Mouse (Mus musculus) MEL (cell line): ENCODE results near the gene Fgf11. TPM values are rescaled to one million over a fixed set of nuclear protein-coding genes. Genes with fewer than 3 reads are reported as not detected.

ENCODE experiments used
- DNase-seq: peaks from one replicate; pipeline ENCODE4 v3.0.0; 2011; ENCODE audit warnings: low read depth, low spot score
- H3K27ac ChIP-seq: 2 replicates; pipeline ENCODE4 v1.5.1; 2012; ENCODE audit warnings: low read depth, mild to moderate bottlenecking, control low read depth, low read length, moderate library complexity; ENCODE audit not compliant: control insufficient read depth
- H3K27me3 ChIP-seq, 2 experiments: fragments of 150-350 bp in 1 of 2; sonication (generic) in 1 of 2; 2 replicates each; pipeline ENCODE4 v1.6.1; 2012; ENCODE audit warnings: low read length in 2 of 2, mild to moderate bottlenecking in 2 of 2, improper control_type of control experiment in 1 of 2, moderate library complexity in 1 of 2; ENCODE audit not compliant: insufficient read depth in 2 of 2, control insufficient read depth in 1 of 2
- H3K36me3 ChIP-seq, 2 experiments: 2 replicates each; pipeline ENCODE4 v1.6.1; 2012 to 2014; ENCODE audit warnings: low read length in 2 of 2, improper control_type of control experiment in 1 of 2, inconsistent platforms in 1 of 2, mild to moderate bottlenecking in 1 of 2; ENCODE audit not compliant: insufficient read depth in 2 of 2, control insufficient read depth in 1 of 2
- H3K4me1 ChIP-seq, 2 experiments: fragments of 150-350 bp in 1 of 2; sonication (generic) in 1 of 2; 2 replicates each; pipeline ENCODE4 v1.6.1; 2012; ENCODE audit warnings: low read length in 2 of 2, improper control_type of control experiment in 1 of 2, mild to moderate bottlenecking in 1 of 2; ENCODE audit not compliant: insufficient read depth in 2 of 2, control insufficient read depth in 1 of 2
- H3K4me3 ChIP-seq, 2 experiments: fragments of 150-350 bp in 1 of 2; sonication (generic) in 1 of 2; 2 replicates each; pipeline ENCODE4 v1.5.1; 2012; ENCODE audit warnings: low read depth in 2 of 2, low read length in 2 of 2, mild to moderate bottlenecking in 2 of 2, moderate library complexity in 2 of 2, control low read depth in 1 of 2, improper control_type of control experiment in 1 of 2; ENCODE audit not compliant: control insufficient read depth in 1 of 2, insufficient read depth in 1 of 2
- H3K79me2 ChIP-seq: 2 replicates; pipeline ENCODE4 v1.6.1; 2012; ENCODE audit warnings: mild to moderate bottlenecking, low read length, moderate library complexity; ENCODE audit not compliant: control insufficient read depth, poor library complexity, insufficient read depth
- H3K9ac ChIP-seq: 2 replicates; pipeline ENCODE4 v1.6.1; 2012; ENCODE audit warnings: low read depth, mild to moderate bottlenecking, control low read depth, low read length, moderate library complexity; ENCODE audit not compliant: control insufficient read depth, poor library complexity, severe bottlenecking
- H3K9me3 ChIP-seq: fragments of 150-350 bp; sonication (generic); replicated peaks from 2 replicates; pipeline ENCODE4 v1.6.1; 2012; ENCODE audit warnings: mild to moderate bottlenecking, low read length, improper control_type of control experiment, moderate library complexity; ENCODE audit not compliant: insufficient read depth
- BHLHE40 ChIP-seq: IDR thresholded peaks from 2 replicates; pipeline ENCODE4 v1.6.1; 2012; ENCODE audit warnings: low read depth, mild to moderate bottlenecking, inconsistent platforms, low read length, improper control_type of control experiment, borderline replicate concordance
- CHD1 ChIP-seq: IDR thresholded peaks from 2 replicates; pipeline ENCODE4 v1.6.1; 2012; ENCODE audit warnings: low read depth, mild to moderate bottlenecking, inconsistent platforms, low read length, improper control_type of control experiment
- CHD2 ChIP-seq: IDR thresholded peaks from 2 replicates; pipeline ENCODE4 v1.6.1; 2011; ENCODE audit warnings: low read length, improper control_type of control experiment
- CTCF ChIP-seq, 3 experiments: IDR thresholded peaks in 2 of 3; conservative IDR thresholded peaks in 1 of 3; 2 replicates each; pipeline ENCODE4 v1.5.1; 2011 to 2012; ENCODE audit warnings: low read length in 3 of 3, low read depth in 2 of 3, mild to moderate bottlenecking in 2 of 3, improper control_type of control experiment in 1 of 3, inconsistent platforms in 1 of 3, mixed read lengths in 1 of 3, moderate library complexity in 1 of 3; ENCODE audit not compliant: control insufficient read depth in 1 of 3, insufficient read depth in 1 of 3, poor library complexity in 1 of 3, severe bottlenecking in 1 of 3
- E2F4 ChIP-seq: IDR thresholded peaks from 2 replicates; pipeline ENCODE4 v1.6.1; 2011; ENCODE audit warnings: low read depth, low read length, improper control_type of control experiment, borderline replicate concordance
- EP300 ChIP-seq, 2 experiments: IDR thresholded peaks; 2 replicates each; pipeline ENCODE4 v1.6.1; 2011; ENCODE audit warnings: improper control_type of control experiment in 2 of 2, low read length in 2 of 2, low read depth in 1 of 2, mild to moderate bottlenecking in 1 of 2
- ETS1 ChIP-seq: IDR thresholded peaks from 2 replicates; pipeline ENCODE4 v1.6.1; 2012; ENCODE audit warnings: low read depth, mild to moderate bottlenecking, inconsistent platforms, low read length, improper control_type of control experiment, moderate library complexity
- HCFC1 ChIP-seq: IDR thresholded peaks from 2 replicates; pipeline ENCODE4 v1.6.1; 2012; ENCODE audit warnings: low read depth, mild to moderate bottlenecking, inconsistent platforms, low read length, improper control_type of control experiment, moderate library complexity
- KAT2A ChIP-seq: conservative IDR thresholded peaks from 2 replicates; pipeline ENCODE4 v1.6.1; 2012; ENCODE audit warnings: low read depth, low read length, improper control_type of control experiment, inconsistent platforms
- MEF2A ChIP-seq: IDR thresholded peaks from 2 replicates; pipeline ENCODE4 v1.6.1; 2014; ENCODE audit warnings: low read depth, mild to moderate bottlenecking, inconsistent platforms, low read length, improper control_type of control experiment; ENCODE audit not compliant: poor library complexity, insufficient replicate concordance, severe bottlenecking; ENCODE audit errors: extremely low read depth
- MXI1 ChIP-seq: IDR thresholded peaks from 2 replicates; pipeline ENCODE4 v1.6.1; 2011; ENCODE audit warnings: mild to moderate bottlenecking, low read depth, low read length, improper control_type of control experiment
- MYB ChIP-seq: IDR thresholded peaks from 2 replicates; pipeline ENCODE4 v1.6.1; 2011; ENCODE audit warnings: mild to moderate bottlenecking, low read depth, low read length, improper control_type of control experiment
- MYC ChIP-seq: IDR thresholded peaks from 2 replicates; pipeline ENCODE4 v1.6.1; 2011; ENCODE audit warnings: low read depth, mild to moderate bottlenecking, low read length, improper control_type of control experiment, moderate library complexity
- NELFE ChIP-seq: IDR thresholded peaks from 2 replicates; pipeline ENCODE4 v1.6.1; 2011; ENCODE audit warnings: low read depth, low read length, improper control_type of control experiment
- NRF1 ChIP-seq: IDR thresholded peaks from 2 replicates; pipeline ENCODE4 v1.6.1; 2014; ENCODE audit warnings: low read depth, mild to moderate bottlenecking, inconsistent platforms, low read length, improper control_type of control experiment, moderate library complexity; ENCODE audit not compliant: poor library complexity, insufficient read depth, severe bottlenecking
- POLR2A ChIP-seq, 2 experiments: IDR thresholded peaks; 2 replicates each; pipeline ENCODE4 v1.6.1; 2011 to 2012; ENCODE audit warnings: low read length in 2 of 2, mild to moderate bottlenecking in 2 of 2, control low read depth in 1 of 2, improper control_type of control experiment in 1 of 2, low read depth in 1 of 2, moderate library complexity in 1 of 2; ENCODE audit not compliant: control insufficient read depth in 1 of 2, insufficient read depth in 1 of 2, poor library complexity in 1 of 2
- POLR2AphosphoS5 ChIP-seq: IDR thresholded peaks from 2 replicates; pipeline ENCODE4 v1.6.1; 2012; ENCODE audit warnings: low read depth, borderline replicate concordance, mild to moderate bottlenecking, inconsistent platforms, low read length, moderate library complexity, mixed read lengths
- SMC3 ChIP-seq: IDR thresholded peaks from 2 replicates; pipeline ENCODE4 v1.6.1; 2011; ENCODE audit warnings: low read depth, low read length, improper control_type of control experiment
- TAL1 ChIP-seq: IDR thresholded peaks from 2 replicates; pipeline ENCODE4 v1.6.1; 2012; ENCODE audit warnings: mild to moderate bottlenecking, inconsistent platforms, low read length, moderate library complexity, mixed read lengths
- TBP ChIP-seq: IDR thresholded peaks from 2 replicates; pipeline ENCODE4 v1.8.0; 2011; ENCODE audit warnings: low read depth, low read length, improper control_type of control experiment
- UBTF ChIP-seq: IDR thresholded peaks from 2 replicates; pipeline ENCODE4 v1.6.1; 2012; ENCODE audit warnings: low read depth, mild to moderate bottlenecking, inconsistent platforms, low read length, improper control_type of control experiment, moderate library complexity, borderline replicate concordance; ENCODE audit not compliant: insufficient read depth
- USF1 ChIP-seq: IDR thresholded peaks from 2 replicates; pipeline ENCODE4 v1.6.1; 2014; ENCODE audit warnings: low read depth, mild to moderate bottlenecking, inconsistent platforms, low read length, improper control_type of control experiment, moderate library complexity
- USF2 ChIP-seq, 2 experiments: IDR thresholded peaks; 2 replicates each; pipeline ENCODE4 v1.6.1; 2011 to 2012; ENCODE audit warnings: improper control_type of control experiment in 2 of 2, low read length in 2 of 2, borderline replicate concordance in 1 of 2, inconsistent platforms in 1 of 2, low read depth in 1 of 2, mild to moderate bottlenecking in 1 of 2; ENCODE audit not compliant: insufficient read depth in 1 of 2
- ZC3H11A ChIP-seq: IDR thresholded peaks from 2 replicates; pipeline ENCODE4 v1.6.1; 2012; ENCODE audit warnings: low read depth, mild to moderate bottlenecking, inconsistent platforms, low read length, improper control_type of control experiment
- ZKSCAN1 ChIP-seq: IDR thresholded peaks from 2 replicates; pipeline ENCODE4 v1.6.1; 2012; ENCODE audit warnings: low read depth, mild to moderate bottlenecking, inconsistent platforms, low read length, improper control_type of control experiment, moderate library complexity
- ZMIZ1 ChIP-seq: IDR thresholded peaks from 2 replicates; pipeline ENCODE4 v1.6.1; 2012; ENCODE audit warnings: low read depth, mild to moderate bottlenecking, inconsistent platforms, low read length, improper control_type of control experiment, moderate library complexity
- ZNF384 ChIP-seq: IDR thresholded peaks from 2 replicates; pipeline ENCODE4 v1.6.1; 2012; ENCODE audit warnings: low read depth, mild to moderate bottlenecking, inconsistent platforms, low read length, improper control_type of control experiment
- polyA plus RNA-seq, 2 experiments: library from polyadenylated mRNA; stranded (reverse) in 1 of 2; unstranded in 1 of 2; fragments of >175 nt in 1 of 2; fragments of >200 nt in 1 of 2; gene quantifications; 2 replicates each; pipeline versions ENCODE4 v1.2.1 to v1.2.4; 2012; ENCODE audit warnings: low replicate concordance in 2 of 2, low read depth in 1 of 2; ENCODE audit not compliant: insufficient read length in 2 of 2, insufficient read depth in 1 of 2, missing spikeins in 1 of 2
- total RNA-seq: library from RNA; depleted of rRNA; stranded (reverse); fragments of 300-350 nt; gene quantifications from 2 replicates; pipeline ENCODE4 v1.2.3, GENCODE M21; 2012

The Fgf11 gene
- total and polyA plus RNA-seq, 3 experiments = 5.1 to 26.8 TPM; not detected in 1

DNA sequence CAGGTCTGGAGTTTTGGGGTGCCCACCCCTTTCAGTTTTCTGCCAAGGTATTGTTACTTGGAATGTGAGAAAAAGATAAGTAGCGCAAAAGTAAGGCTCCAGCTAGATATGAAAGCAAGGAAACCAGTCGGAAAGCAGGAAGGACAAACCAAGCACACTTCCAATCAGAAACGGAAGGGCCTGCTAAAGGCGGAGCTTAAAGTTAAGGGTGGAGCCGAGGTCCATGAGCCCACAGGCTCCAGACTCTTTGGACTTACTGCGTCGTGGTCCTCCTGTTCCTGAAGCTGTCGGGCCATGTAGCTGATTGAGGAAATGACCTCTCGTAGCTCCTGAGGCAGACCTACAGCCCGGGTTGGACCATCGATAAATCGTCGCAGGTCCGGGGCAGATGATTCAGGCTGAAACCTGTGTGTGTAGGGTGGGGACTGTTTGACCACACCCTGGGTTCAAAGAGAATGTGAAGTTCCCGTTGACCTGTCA, 16.8 kb downstream of the Fgf11 start (continued):
- peak; percentile 69 for TF ChIP-seq HCFC1
- TF ChIP-seq TAL1 = peak; percentile 49
- TF ChIP-seq ZC3H11A = 0 out of 2 replicates have a peak, but pooled peaks have one; percentile 5
- no peak for TF ChIP-seq CHD1
- peak; percentile 76 for TF ChIP-seq TBP

GRCm38 (mm10) chr11:69781828-69782227, 19.8 kb downstream of the Fgf11 start:
- no peak overlapping the region for H3K4me3 ChIP-seq
- no peaks in the 10 kb centered on the region for H3K9me3 ChIP-seq
- H3K4me1 ChIP-seq = peaks cover 2 to 8% of the 10 kb centered on the region in 2 experiments; a peak in 3 of 4 replicates
- H3K9ac ChIP-seq = no peak overlapping the region
- DNase-seq = no peak
- no peaks in the 10 kb centered on the region for H3K27me3 ChIP-seq
- H3K36me3 ChIP-seq = peaks cover 0 to 5% of the 10 kb centered on the region in 2 experiments; a peak in 2 of 4 replicates
- H3K79me2 ChIP-seq = peaks cover 3% of the 10 kb centered on the region; the same call in 1 of the 2 replicates
- H3K27ac ChIP-seq = no peak overlapping the region
- TF ChIP-seq KAT2A (no peak), CHD1 (no peak), UBTF (no peak), ZNF384 (no peak), MYC (no peak), ZMIZ1 (no peak), POLR2A (IDR thresholded peaks at IDR 0.05; ENCODE audit: control insufficient read depth in 1 of 2, insufficient read depth in 1 of 2, low read depth in 1 of 2, low read length in 2 of 2, poor library complexity in 1 of 2) (no peak), BHLHE40 (no peak), ZC3H11A (no peak), CTCF (IDR thresholded peaks at IDR 0.05 in 2 of 3, conservative IDR thresholded peaks at IDR 0.05 in 1 of 3; ENCODE audit: control insufficient read depth in 1 of 3, insufficient read depth in 1 of 3, low read depth in 2 of 3, low read length in 3 of 3, poor library complexity in 1 of 3, severe bottlenecking in 1 of 3) (no peak), USF2 (IDR thresholded peaks at IDR 0.05; ENCODE audit: borderline replicate concordance in 1 of 2, insufficient read depth in 1 of 2, low read depth in 1 of 2, low read length in 2 of 2) (no peak), SMC3 (no peak), MXI1 (no peak), NELFE (no peak), TAL1 (no peak)

GRCm38 (mm10) chr11:69778985-69779384, 22.7 kb downstream of the Fgf11 start:
- no peak for DNase-seq
- H3K27ac ChIP-seq = no peak overlapping the region
- H3K4me3 ChIP-seq = no peak overlapping the region
- H3K9ac ChIP-seq = no peak overlapping the region
- H3K27me3 ChIP-seq = no peaks in the 10 kb centered on the region
- H3K79me2 ChIP-seq = no peaks in the 10 kb centered on the region
- no peaks in the 10 kb centered on the region for H3K9me3 ChIP-seq
- H3K4me1 ChIP-seq = no peaks in the 10 kb centered on the region
- peaks cover 0 to under 1% of the 10 kb centered on the region in 2 experiments; a peak in 2 of 4 replicates for H3K36me3 ChIP-seq
- TF ChIP-seq NRF1 (no peak), MXI1 (no peak), MEF2A (no peak), USF2 (IDR thresholded peaks at IDR 0.05; ENCODE audit: borderline replicate concordance in 1 of 2, insufficient read depth in 1 of 2, low read depth in 1 of 2, low read length in 2 of 2) (no peak), USF1 (no peak), UBTF (no peak), ETS1 (no peak), MYC (no peak), POLR2AphosphoS5 (no peak), ZC3H11A (no peak), TAL1 (no peak), CHD2 (no peak), POLR2A (IDR thresholded peaks at IDR 0.05; ENCODE audit: control insufficient read depth in 1 of 2, insufficient read depth in 1 of 2, low read depth in 1 of 2, low read length in 2 of 2, poor library complexity in 1 of 2) (no peak), ZKSCAN1 (no peak), E2F4 (no peak), MYB (no peak), HCFC1 (no peak), EP300 (IDR thresholded peaks at IDR 0.05; ENCODE audit: low read depth in 1 of 2, low read length in 2 of 2) (no peak)
